Mouse (Mus musculus) midbrain, postnatal 0 days (tissue): ENCODE data around the gene Onecut3. TPM values are rescaled to one million over a fixed set of nuclear protein-coding genes. Genes with fewer than 3 reads are reported as not detected.

Experiments
- ATAC-seq: fragments of 200-750 bp; cut with Nextera tagmentation; 2 replicates; pipeline ENCODE4 v1.8.0; 2017; ENCODE audit warnings: moderate number of reproducible peaks, mild to moderate bottlenecking, moderate TSS enrichment, moderate library complexity; ENCODE audit not compliant: low FRiP score
- DNase-seq: peaks from one replicate; pipeline ENCODE4 v3.0.0-alpha.2; 2015; ENCODE audit warnings: low spot score
- H3K27ac ChIP-seq: fragments of 300-500 bp; sonication (generic); 2 replicates; pipeline ENCODE4 v1.5.1; 2014; ENCODE audit warnings: low read depth, mild to moderate bottlenecking, low read length, mixed read lengths
- H3K27me3 ChIP-seq: fragments of 300-500 bp; sonication (generic); 2 replicates; pipeline ENCODE4 v1.6.1; 2014; ENCODE audit warnings: low read length, control low read depth, mixed read lengths; ENCODE audit not compliant: insufficient read depth
- H3K36me3 ChIP-seq: fragments of 300-500 bp; sonication (generic); 2 replicates; pipeline ENCODE4 v1.6.1; 2014; ENCODE audit warnings: low read length, control low read depth, mixed read lengths; ENCODE audit not compliant: insufficient read depth
- H3K4me1 ChIP-seq: fragments of 300-500 bp; sonication (generic); 2 replicates; pipeline ENCODE4 v1.6.1; 2014; ENCODE audit warnings: mild to moderate bottlenecking, control low read depth, antibody characterized with exemption, low read length, mixed read lengths; ENCODE audit not compliant: insufficient read depth
- H3K4me2 ChIP-seq: fragments of 300-500 bp; sonication (generic); 2 replicates; pipeline ENCODE4 v1.6.1; 2014; ENCODE audit warnings: low read depth, mild to moderate bottlenecking, low read length, mixed read lengths; ENCODE audit not compliant: poor library complexity, severe bottlenecking
- H3K4me3 ChIP-seq: fragments of 300-500 bp; sonication (generic); 2 replicates; pipeline ENCODE4 v1.5.1; 2014; ENCODE audit warnings: low read depth, mild to moderate bottlenecking, low read length, moderate library complexity
- H3K9ac ChIP-seq: fragments of 300-500 bp; sonication (generic); replicated peaks from 2 replicates; pipeline ENCODE4 v1.6.1; 2014; ENCODE audit warnings: mild to moderate bottlenecking, low read length, moderate library complexity, mixed read lengths; ENCODE audit not compliant: poor library complexity, severe bottlenecking
- H3K9me3 ChIP-seq: fragments of 300-500 bp; sonication (generic); 2 replicates; pipeline ENCODE4 v1.6.1; 2016; ENCODE audit warnings: low read length, control low read depth
- CTCF ChIP-seq: IDR thresholded peaks from 2 replicates; pipeline ENCODE4 v1.5.1; 2016; ENCODE audit warnings: antibody characterized with exemption, mild to moderate bottlenecking
- WGBS: fragments of 180-500 bp; shearing (Covaris S2); extraction: QIAGEN DNeasy Blood & Tissue Kit; methylation state at CpG from one replicate; pipeline ENCODE4 v1.1.7; 2014; 5-methylcytosine and 5-hydroxymethylcytosine counted together
- polyA plus RNA-seq: library from polyadenylated mRNA; unstranded; fragments of >200 nt; fragmentation: Nextera tagmentation; extraction: Ambion mirVana; gene quantifications from 2 replicates; pipeline ENCODE4 v1.2.1, GENCODE M21; 2015
- total RNA-seq: library from RNA; depleted of rRNA; stranded (reverse); fragments of >200 nt; gene quantifications from 2 replicates; pipeline ENCODE4 v1.2.3, GENCODE M21; 2014

Onecut3 gene
- total and polyA plus RNA-seq, 2 experiments from 2014 or later: 0.89 to 3.1 TPM

DNA sequence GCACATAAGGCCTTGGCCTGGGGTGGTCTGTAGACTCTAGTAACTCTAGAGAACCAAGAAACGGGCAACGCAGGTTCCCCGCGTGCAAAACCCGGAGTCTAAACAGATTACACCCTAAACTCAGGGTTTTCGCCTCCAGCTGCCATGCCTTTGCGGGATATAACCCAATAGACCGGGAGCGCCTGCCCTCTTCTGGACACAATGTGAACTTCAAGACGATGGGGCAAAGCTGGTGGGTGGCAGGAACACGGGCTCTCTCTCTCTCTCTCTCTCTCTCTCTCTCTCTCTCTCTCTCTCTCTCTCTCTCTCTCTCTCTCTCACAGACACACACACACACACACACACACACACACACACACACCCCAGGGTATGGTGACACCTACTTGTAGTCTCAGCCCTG, 11.6 kb downstream of the Onecut3 start:
- under 1% methylated on average over 11 of the region's 11 CpGs for WGBS
- H3K9ac ChIP-seq: no peak overlapping the region
- H3K4me2 ChIP-seq: no peak overlapping the region
- DNase-seq (peak; percentile 59), ATAC-seq (no peak)
- peaks cover 49% of the 10 kb centered on the region for H3K27me3 ChIP-seq
- H3K36me3 ChIP-seq: no peaks in the 10 kb centered on the region
- no peak overlapping the region for H3K4me3 ChIP-seq
- H3K9me3 ChIP-seq: no peaks in the 10 kb centered on the region
- peak; percentile 82 for TF ChIP-seq CTCF
- H3K4me1 ChIP-seq: no peaks in the 10 kb centered on the region
- no peak overlapping the region for H3K27ac ChIP-seq

DNA sequence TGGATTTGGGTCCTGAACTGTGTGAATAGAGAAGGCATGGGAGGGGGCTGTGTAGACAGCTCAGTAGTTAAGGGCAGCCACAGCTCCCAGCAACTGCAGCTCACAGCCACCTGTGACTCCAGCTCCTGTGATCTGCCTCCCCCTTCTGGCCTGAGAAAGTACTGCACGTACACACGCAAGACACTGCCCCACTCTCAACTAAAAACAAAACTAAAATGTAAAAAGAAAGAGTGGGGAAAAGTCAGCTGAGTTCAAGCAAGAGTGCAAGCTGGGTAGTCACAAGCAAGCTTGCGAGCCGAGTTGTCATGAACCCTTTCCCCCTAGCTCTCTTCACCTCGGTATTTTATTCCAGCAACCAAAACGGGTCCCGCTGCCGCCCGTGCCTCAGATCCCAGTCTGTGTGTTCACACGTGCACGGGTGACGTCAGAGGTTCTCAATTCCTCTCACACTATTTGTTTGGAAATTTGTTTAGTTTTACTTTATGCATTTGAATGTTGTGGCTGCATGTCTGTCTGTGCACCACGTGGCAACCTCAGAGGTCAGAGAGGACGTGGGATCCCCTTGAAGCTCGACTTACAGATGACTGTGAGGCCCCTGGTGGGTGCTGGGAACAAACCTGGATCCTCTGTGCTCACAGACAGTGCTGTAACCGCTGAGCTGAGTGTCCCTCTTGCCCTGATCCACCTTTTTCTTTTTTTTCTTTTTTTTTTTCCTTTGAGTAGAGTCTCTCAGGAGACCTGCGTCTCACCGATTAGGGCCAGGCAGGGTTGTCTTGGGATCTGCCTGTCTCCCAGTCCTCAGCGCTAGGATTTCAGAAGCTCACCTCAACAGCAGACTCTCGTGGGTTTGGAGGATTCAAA, 15.0 kb downstream of the Onecut3 start:
- 11% methylated on average over 20 of the region's 20 CpGs for WGBS
- H3K9ac ChIP-seq: no peak overlapping the region
- no peak overlapping the region for H3K27ac ChIP-seq
- peak overlapping the region; percentile 43 for H3K4me2 ChIP-seq
- H3K4me3 ChIP-seq: no peak overlapping the region
- peak; percentile 92 for TF ChIP-seq CTCF
- H3K27me3 ChIP-seq: peaks cover 31% of the 10 kb centered on the region
- no peaks in the 10 kb centered on the region for H3K36me3 ChIP-seq
- H3K4me1 ChIP-seq: no peaks in the 10 kb centered on the region
- DNase-seq (peak; percentile 68), ATAC-seq (peak; percentile 62; the same call in 1 of the 2 replicates)
- H3K9me3 ChIP-seq: no peaks in the 10 kb centered on the region

DNA sequence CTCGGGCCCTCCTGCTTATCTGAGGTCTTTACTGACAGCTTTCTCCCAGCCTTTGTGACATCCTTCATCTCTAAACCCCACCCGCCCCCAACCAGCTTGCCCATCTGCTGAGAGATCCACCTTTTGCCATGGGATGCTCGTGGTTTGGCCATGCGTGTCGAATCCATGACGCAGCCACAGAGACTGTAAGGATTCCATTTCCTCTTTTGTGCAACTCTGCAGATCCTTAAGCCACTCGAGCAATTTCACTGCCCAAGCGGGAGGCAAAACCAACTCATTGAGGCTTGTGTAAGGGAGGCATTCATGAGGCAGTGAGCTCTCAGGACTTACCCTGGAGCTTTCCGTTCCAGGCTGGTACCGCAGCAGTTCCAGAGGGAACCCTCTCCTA, 15.6 kb downstream of the Onecut3 start:
- no peak for DNase-seq
- Histone ChIP-seq H3K36me3 (no peaks in the 10 kb centered on the region), H3K27me3 (peaks cover 31% of the 10 kb centered on the region), H3K4me1 (no peaks in the 10 kb centered on the region), H3K27ac (no peak overlapping the region), H3K4me2 (no peak overlapping the region), H3K9ac (no peak overlapping the region), H3K4me3 (no peak overlapping the region), H3K9me3 (no peaks in the 10 kb centered on the region)
- WGBS: 50% methylated on average over 10 of the region's 10 CpGs
- no peak for TF ChIP-seq CTCF
- no peak for ATAC-seq

DNA sequence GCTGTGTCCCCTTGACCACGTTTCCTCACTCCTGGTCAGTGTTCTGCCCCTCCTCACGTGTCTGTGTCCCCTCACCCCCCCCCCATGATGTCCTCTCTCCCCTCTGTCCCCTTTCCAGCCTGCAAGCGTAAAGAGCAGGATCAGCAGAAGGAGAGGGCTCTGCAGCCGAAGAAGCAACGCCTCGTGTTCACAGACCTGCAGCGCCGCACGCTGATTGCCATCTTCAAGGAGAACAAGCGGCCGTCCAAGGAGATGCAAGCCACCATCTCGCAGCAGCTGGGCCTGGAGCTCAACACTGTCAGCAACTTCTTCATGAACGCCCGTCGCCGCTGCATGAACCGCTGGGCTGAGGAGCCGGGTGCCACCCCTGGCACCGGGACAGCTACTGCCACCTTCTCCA, 19.1 kb downstream of the Onecut3 start:
- 5% methylated on average over 19 of the region's 19 CpGs for WGBS
- 0 out of 2 replicates have a peak overlapping the region, but pooled peaks have one; percentile 39 for H3K9ac ChIP-seq
- peak overlapping the region; percentile 13; the same call in 1 of the 2 replicates for H3K4me3 ChIP-seq
- H3K4me2 ChIP-seq: peak overlapping the region; percentile 30
- H3K4me1 ChIP-seq: no peaks in the 10 kb centered on the region
- no peaks in the 10 kb centered on the region for H3K36me3 ChIP-seq
- ATAC-seq: no peak
- no peaks in the 10 kb centered on the region for H3K9me3 ChIP-seq
- DNase-seq: peak; percentile 30
- H3K27me3 ChIP-seq: peaks cover 15% of the 10 kb centered on the region; the same call in 1 of the 2 replicates
- no peak overlapping the region for H3K27ac ChIP-seq
- no peak for TF ChIP-seq CTCF

DNA sequence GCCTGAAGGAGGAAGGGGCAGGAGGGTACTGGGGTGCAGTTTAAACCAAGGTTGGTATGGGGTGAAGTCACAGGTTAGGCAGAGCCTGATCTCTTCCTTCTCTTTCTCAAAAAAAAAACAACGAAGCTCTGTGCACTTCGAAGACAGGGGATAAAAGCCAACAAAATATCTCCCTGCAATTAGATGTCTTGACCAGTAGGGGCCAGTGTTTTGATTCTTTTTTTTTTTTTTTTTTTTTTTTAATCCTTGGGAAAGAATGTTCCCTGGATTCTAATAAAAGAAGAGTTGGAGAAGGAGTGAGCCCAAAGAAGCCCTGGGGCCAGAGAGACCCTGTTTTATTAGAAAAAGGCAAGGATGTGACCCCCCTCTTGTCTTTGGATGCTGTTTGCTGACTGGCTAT, 24.7 kb downstream of the Onecut3 start:
- no peak for ATAC-seq

DNA sequence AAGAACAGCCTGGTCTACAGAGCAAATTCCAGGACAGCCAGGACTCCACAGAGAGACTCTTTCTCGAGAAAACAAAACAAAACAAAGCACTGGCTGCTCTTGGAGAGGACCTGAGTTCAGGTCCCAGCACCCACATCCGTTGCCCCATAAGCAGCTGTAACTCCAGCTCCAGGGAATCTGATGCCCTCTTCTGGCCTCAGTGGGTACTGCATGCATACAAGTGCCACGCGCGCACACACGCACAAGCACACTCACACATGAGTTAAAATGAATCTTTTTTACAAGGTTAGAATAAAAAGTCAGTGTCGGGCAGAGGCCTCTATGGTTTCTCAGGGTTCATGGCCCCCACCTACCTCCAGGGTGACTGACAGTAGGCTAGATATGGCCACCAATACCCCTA, 28.7 kb downstream of the Onecut3 start:
- Histone ChIP-seq H3K9ac (no peak overlapping the region), H3K9me3 (no peaks in the 10 kb centered on the region), H3K4me1 (no peaks in the 10 kb centered on the region), H3K27me3 (no peaks in the 10 kb centered on the region), H3K27ac (no peak overlapping the region), H3K36me3 (no peaks in the 10 kb centered on the region), H3K4me3 (no peak overlapping the region), H3K4me2 (no peak overlapping the region)
- DNase-seq: no peak
- TF ChIP-seq CTCF: peak; percentile 32; the same call in 1 of the 2 replicates
- no peak for ATAC-seq
- 94% methylated on average over 7 of the region's 7 CpGs for WGBS

More for the DNA sequence above, 24.7 kb downstream of the Onecut3 start:
- H3K9ac ChIP-seq: no peak overlapping the region
- H3K4me1 ChIP-seq: no peaks in the 10 kb centered on the region
- TF ChIP-seq CTCF: peak; percentile 49
- H3K9me3 ChIP-seq: no peaks in the 10 kb centered on the region
- H3K4me2 ChIP-seq: no peak overlapping the region
- 85% methylated on average over 2 of the region's 2 CpGs for WGBS
- H3K4me3 ChIP-seq: no peak overlapping the region
- DNase-seq: no peak
- 0 out of 2 replicates have a peak, but pooled peaks cover 7% of the 10 kb centered on the region for H3K27me3 ChIP-seq
- H3K36me3 ChIP-seq: no peaks in the 10 kb centered on the region
- no peak overlapping the region for H3K27ac ChIP-seq
